Mouse (Mus musculus): Measurements from ENCODE around the gene Pbx4. TPM values are rescaled to one million over a fixed set of nuclear protein-coding genes. Genes with fewer than 3 reads are reported as not detected.
A peak's percentile ranks its signal among the peaks of the same experiment; 100 is the strongest.

Gene Pbx4
- total RNA-seq, 2 experiments from 2014 or later: not detected

DNA sequence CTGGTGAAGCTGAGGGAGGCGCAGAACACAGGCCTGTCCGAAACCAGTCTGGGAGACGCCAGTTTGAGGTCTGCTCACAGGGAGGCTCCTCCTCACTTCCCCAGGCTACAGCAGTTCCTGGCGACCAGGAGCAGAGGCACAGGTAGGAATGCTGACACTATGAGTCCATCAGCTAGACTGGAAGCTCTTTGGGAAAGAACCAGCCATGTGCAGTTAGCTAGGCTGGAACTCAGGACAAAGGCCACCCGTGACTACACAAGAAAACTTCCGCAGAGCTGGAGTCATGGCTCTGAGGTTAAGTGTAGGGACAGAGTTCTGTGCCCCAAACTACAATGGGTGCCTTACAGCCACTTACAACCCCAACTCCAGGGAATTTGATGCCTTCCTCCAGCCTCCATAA is 65.6 kb downstream of the Pbx4 start:
- H3K4me3 ChIP-seq: peak overlapping the region; percentile 5
- no peak for DNase-seq
- H3K27ac ChIP-seq: peak overlapping the region; percentile 63; the same call in 1 of the 2 replicates
- intact Hi-C loops (cut with DNase I): no loop called here
- TF ChIP-seq CTCF (IDR thresholded peaks at IDR 0.05): no peak

DNA sequence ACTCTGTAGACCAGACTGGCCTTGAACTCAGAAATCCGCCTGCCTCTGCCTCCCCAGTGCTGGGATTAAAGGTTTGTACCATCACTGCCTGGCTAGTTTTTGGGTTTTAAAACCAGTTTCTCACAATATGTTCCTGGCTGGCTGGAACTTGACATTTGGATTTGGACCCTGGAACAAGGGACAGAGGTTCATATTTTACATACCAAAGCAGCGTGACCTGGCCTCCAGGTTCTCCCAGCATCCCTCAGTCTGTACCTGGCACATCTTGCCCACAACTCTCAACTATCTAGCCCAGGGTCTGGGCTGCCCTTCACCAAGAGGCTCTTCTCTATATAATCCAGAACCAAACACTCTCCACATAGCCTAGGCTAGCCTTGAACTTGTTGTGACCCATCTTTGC is 67.6 kb downstream of the Pbx4 start:
- Histone ChIP-seq H3K4me3 (peak overlapping the region; percentile 92), H3K27ac (no peak overlapping the region)
- intact Hi-C loops (cut with DNase I): no loop called here
- TF ChIP-seq CTCF (IDR thresholded peaks at IDR 0.05): no peak
- DNase-seq: no peak

DNA sequence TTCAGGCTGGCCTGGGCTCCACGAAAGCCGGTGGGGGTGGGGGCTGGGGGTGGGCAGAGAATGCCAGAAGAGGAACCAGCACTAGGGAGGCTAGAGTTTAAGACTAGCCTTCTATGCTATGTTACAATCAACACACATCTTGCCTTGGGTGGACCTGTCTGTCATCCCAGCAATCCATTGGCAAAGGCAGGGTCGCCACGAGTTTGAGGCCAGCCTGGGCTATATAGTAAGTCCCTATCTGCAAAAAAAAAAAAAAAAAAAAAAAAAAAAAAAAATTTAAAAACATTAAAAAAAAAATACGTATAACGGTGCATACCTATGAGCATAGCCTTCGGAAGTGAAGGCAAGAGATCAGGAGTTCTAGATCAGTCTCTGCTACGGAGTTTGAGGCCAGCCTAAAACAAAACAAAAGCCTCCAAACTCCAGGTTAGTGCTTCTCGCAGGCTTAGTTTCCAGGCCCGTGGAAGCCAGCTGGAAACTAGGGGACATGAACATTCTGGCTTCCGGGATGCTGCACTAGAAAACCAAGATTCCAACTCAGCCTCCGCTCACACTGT is 68.7 kb downstream of the Pbx4 start:
- intact Hi-C loops (cut with DNase I): no loop called here
- no peak for DNase-seq
- H3K4me3 ChIP-seq: peak overlapping the region; percentile 92
- peak overlapping the region; percentile 99 for H3K27ac ChIP-seq
- no peak for TF ChIP-seq CTCF (IDR thresholded peaks at IDR 0.05)

DNA sequence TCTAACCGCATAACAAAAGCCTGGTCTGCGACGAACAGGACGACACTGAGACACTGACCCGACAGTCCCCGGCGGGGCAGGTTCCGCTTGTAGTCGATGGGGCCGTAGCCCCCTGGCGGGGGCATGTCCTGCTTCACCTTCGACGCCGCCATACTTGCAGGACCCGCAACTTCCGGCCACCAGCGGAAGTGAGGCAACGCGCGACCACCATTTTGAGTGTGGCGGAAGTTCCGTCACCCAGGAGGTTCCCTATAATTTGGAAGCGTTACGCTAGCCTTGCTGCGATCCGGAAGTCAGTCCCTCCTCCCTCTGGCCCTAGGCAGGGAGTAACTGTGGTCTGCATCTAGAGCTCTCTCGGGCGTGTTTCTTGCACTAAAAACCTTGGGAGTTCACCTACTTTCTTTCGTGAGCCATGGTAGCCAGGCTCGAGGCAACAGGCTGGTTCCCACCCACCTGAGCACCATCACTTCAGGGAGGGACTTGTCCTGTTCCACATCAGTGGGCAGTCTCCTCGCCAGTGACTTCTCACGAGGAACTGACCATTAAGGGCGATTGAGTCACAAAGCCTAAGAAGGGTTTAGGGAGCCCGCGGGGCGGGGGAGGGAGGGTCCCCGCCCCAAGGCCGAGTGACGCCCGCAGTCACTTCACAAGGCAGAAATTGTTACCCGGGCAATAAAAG is 69.3 kb downstream of the Pbx4 start:
- Histone ChIP-seq H3K4me3 (peak overlapping the region; percentile 92), H3K27ac (peak overlapping the region; percentile 99)
- DNase-seq: peak; percentile 97
- peak; percentile 80 for TF ChIP-seq CTCF (IDR thresholded peaks at IDR 0.05)
- intact Hi-C loops (cut with DNase I): no loop called here

DNA sequence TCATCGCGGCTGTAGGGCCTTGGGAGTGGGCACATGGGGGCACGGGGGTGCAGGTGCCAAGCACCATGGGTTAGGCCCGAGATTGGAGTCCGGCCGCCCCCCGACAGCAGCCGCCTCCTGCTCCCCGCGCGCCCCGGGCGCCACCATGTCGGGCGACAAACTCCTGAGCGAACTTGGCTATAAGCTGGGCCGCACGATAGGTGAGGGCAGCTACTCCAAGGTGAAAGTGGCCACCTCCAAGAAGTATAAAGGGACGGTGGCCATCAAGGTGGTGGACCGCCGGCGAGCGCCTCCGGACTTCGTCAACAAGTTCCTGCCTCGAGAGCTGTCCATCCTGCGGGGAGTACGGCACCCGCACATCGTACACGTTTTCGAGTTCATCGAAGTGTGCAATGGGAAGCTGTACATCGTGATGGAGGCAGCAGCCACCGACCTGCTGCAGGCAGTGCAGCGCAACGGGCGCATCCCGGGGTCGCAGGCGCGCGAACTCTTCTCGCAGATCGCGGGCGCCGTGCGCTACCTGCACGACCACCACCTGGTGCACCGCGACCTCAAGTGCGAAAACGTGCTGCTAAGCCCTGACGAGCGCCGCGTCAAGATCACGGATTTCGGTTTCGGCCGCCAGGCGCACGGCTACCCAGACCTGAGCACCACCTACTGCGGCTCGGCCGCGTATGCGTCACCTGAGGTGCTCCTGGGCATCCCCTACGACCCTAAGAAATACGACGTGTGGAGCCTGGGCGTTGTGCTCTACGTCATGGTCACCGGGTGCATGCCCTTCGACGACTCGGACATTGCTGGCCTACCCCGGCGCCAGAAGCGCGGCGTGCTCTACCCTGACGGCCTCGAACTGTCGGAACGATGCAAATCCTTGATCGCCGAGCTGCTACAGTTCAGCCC is 70.1 kb downstream of the Pbx4 start, which contains the start of the genes Tssk6, Ndufa13 and Yjefn3:
Gene Tssk6, plus strand, starts transcription at position 22 of the 900 bp plus-strand sequence.
Gene Ndufa13, minus strand, starts transcription at position 396 of the 900 bp plus-strand sequence.
Gene Yjefn3, minus strand, starts transcription at position 550 of the 900 bp plus-strand sequence.
- Histone ChIP-seq H3K27ac (peak within 1 kb of the TSS; percentile 99), H3K4me3 (peak within 1 kb of the TSS; percentile 92)
- DNase-seq: peak; percentile 50
- intact Hi-C loops (cut with DNase I): no loop called here
- 0 out of 2 replicates have a peak, but pooled peaks have one; percentile 3 for TF ChIP-seq CTCF (IDR thresholded peaks at IDR 0.05)

DNA sequence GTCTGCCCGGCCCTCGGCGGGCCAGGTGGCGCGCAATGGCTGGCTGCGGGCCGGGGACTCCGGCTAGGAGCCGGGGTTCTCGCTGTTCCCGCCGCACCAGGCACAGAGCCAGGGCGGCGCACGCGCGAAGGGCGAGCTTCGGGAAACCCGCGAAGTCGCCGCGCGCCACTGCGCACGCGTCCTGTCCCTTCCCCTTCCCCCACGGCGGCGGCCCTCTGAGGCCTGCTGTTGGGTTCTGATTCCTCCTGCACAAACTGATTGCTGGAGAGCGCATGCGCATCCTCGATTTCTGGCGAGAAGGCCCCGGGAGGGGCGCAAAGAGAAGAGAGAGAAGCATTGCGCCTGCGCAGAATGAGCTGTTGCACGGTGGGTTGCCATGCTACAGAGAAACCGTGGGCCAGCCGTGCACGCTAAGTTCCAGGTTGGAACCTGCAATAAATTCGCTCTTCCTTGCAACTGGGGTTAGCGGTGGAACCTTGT is 70.8 kb downstream of the Pbx4 start:
- Histone ChIP-seq H3K27ac (peak overlapping the region; percentile 99), H3K4me3 (peak overlapping the region; percentile 92)
- intact Hi-C loops (cut with DNase I): no loop called here
- peak; percentile 99 for DNase-seq
- no peak for TF ChIP-seq CTCF (IDR thresholded peaks at IDR 0.05)

DNA sequence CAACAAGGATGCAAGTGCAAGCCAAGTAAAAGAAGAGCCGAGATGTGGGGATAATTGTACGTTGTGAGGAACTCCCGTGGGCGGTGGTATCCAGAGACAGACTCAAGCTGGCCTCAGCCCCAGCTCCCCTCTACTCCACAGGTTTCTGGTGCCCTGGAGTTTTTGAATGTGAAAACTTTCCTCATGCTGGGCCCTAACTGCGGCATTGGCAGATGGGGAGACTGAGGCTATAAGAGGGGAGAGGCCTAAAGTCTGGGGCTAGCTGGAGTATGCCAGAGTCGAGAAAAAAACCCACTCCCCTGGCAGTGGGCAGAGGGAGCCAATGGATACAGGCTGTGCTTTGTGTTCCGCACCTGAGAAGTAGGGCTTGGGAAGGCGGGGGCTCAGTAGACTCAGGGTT is 71.8 kb downstream of the Pbx4 start:
- intact Hi-C loops (cut with DNase I): no loop called here
- DNase-seq: no peak
- no peak overlapping the region for H3K4me3 ChIP-seq
- no peak for TF ChIP-seq CTCF (IDR thresholded peaks at IDR 0.05)
- peak overlapping the region; percentile 99; the same call in 1 of the 2 replicates for H3K27ac ChIP-seq

DNA sequence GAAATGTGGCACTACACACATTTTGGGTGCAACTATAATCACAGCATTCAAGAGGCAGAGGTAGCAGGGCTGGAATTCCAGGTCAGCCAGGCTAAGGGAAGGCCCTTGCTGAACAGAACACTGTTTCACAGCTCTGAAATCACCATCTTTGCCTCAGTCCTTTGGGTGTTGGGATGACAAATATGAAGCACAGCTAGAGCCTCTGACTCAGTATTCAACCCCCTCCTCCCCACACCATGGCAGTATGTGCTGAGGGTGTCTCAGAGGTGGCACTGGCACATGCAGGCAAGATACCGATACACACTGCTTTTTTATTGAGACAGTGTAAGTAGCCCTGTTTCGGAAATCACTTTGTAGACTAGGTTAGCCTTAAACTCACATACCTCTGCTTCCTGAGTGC is 74.0 kb downstream of the Pbx4 start:
- no peak overlapping the region for H3K4me3 ChIP-seq
- intact Hi-C loops (cut with DNase I): no loop called here
- DNase-seq: no peak
- H3K27ac ChIP-seq: peak overlapping the region; percentile 81
- no peak for TF ChIP-seq CTCF (IDR thresholded peaks at IDR 0.05)

DNA sequence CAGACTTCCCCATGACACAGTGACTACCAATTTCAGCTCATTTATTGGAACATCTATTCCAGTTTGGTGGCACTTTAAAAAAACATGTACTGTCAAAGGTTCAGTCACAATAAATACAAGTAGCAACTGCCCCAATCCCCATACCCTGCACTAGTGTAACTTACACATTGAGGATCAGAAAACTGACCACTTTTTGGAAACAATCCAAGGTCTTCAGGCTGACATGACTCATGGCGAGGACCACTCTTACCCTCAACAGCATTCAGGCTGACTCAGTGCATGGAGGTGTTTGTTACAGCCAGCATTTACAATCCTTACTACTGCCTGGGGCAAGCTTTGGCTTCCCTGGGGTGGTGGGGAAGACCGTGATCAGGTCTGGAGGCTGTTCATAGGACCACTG is 74.8 kb downstream of the Pbx4 start:
- intact Hi-C loops (cut with DNase I): no loop called here
- Histone ChIP-seq H3K4me3 (no peak overlapping the region), H3K27ac (no peak overlapping the region)
- DNase-seq: no peak
- TF ChIP-seq CTCF (IDR thresholded peaks at IDR 0.05): no peak

DNA sequence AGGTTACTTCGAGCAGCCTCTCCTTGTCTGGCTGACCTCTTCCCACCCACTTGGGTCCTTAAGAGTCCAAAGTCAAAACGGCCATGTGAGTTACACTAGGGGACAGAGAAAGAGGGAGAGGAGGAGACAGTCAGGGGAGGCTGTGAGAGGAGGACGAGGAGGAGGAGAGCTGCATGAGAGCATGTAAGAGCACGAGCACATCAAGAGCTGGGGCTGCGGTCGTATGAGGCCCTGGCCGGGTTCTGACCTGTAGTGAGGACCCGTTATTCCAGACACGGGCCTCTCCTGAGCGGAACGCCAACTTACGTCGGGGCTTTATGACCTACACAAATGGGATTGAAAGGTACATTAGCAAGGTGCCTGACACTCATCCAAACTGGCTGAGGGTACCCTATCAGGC is 79.6 kb downstream of the Pbx4 start:
- Histone ChIP-seq H3K4me3 (no peak overlapping the region), H3K27ac (no peak overlapping the region)
- TF ChIP-seq CTCF (IDR thresholded peaks at IDR 0.05): no peak
- no peak for DNase-seq
- intact Hi-C loops (cut with DNase I): loop anchor here (10.0 kb wide), 1 partner anchor 323 kb away; the partner anchor contains the start of genes Armc6 and Sugp2

DNA sequence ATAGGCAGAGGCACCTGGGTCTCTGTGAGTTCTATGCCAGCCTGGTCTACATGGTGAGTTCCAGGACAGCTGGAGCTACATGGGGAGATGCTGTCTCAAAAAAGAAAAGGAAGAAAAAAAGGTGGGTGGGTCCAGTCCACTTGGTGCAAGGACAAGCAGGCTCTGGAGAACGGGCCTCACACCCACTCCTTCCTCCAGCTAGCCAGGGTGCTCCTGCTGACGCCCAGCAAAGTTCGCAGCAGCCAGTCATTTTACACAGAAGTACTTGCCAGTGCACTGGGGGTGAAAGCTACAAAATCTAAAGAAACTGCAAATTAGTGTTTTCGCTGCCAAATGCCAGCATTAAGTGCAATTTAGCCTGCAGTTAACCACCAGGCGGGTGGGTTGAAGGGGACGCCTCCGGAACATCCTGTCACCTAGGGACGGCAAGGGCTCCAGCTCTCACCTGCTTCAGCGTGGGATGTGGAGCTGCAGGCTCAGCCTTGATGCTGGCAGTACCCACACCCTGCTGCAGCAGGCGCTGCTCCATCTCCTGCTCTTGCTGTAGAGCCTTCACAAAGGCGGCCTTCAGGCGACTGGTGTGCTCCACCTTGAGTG is 80.3 kb downstream of the Pbx4 start:
- H3K27ac ChIP-seq: no peak overlapping the region
- no peak for TF ChIP-seq CTCF (IDR thresholded peaks at IDR 0.05)
- no peak overlapping the region for H3K4me3 ChIP-seq
- no peak for DNase-seq
- intact Hi-C loops (cut with DNase I): loop anchor here (10.0 kb wide), 1 partner anchor 322 kb away; the partner anchor contains the start of genes Armc6 and Sugp2

DNA sequence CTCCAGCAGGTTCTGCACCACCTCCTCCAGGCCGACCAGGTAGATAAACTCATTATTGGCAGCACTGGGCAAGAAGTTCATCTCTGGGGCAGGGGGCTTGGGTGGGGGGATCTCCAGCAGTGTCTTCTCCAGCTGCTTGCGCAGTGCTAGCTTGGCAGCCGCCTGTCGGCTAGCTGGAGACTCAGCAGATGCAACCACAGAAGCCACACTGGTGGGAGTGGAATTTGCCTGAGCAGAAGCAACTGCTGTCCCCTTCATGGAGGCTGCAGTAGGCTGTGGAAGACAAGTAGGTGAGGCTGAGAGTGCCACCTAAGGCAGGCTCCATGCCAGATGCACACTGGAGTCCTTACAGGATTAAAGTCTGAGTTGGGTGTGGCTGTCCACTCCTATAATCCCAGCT is 82.2 kb downstream of the Pbx4 start:
- no peak for DNase-seq
- TF ChIP-seq CTCF (IDR thresholded peaks at IDR 0.05): no peak
- intact Hi-C loops (cut with DNase I): loop anchor here (10.0 kb wide), 1 partner anchor 320 kb away; the partner anchor contains the start of genes Armc6 and Sugp2
- no peak overlapping the region for H3K4me3 ChIP-seq
- no peak overlapping the region for H3K27ac ChIP-seq
